Mouse (Mus musculus) bone marrow, adult 2 months (tissue): ENCODE results near the gene Cd22.

ENCODE experiments used
- CTCF ChIP-seq: fragments of 200-500 bp; IDR thresholded peaks from 2 replicates; pipeline ENCODE4 v1.5.1; 2011; ENCODE audit warnings: low read length, control low read depth; ENCODE audit not compliant: control insufficient read depth, insufficient read depth
- POLR2A ChIP-seq: fragments of 200-500 bp; IDR thresholded peaks from 2 replicates; pipeline ENCODE4 v1.6.1; 2011; ENCODE audit warnings: low read depth, mild to moderate bottlenecking, control low read depth, low read length, borderline replicate concordance; ENCODE audit not compliant: control insufficient read depth

DNA sequence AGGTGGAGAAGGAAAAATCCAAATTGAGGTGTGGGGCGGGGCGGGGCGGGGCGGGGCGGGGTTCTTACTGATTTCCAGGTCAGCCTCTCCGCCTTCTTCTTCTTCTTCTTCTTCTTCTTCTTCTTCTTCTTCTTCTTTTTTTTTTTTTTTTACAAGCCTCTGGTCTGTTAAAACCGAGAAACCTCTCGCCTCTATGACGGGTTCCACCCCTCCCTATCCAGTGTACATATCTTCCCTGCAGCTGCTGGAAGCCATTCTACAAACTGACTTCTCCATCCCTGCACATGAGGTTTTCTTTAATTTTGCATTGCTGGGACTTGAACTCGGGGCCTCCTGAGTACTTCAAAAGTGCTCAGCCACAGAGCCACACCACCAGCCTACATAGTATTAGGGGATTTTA, 53.5 kb downstream of the Cd22 start:
- TF ChIP-seq CTCF = no peak
- TF ChIP-seq POLR2A = no peak
